Mouse (Mus musculus) myocyte (in vitro differentiated cells): Measurements from ENCODE around the gene Eid2b.

Experiments used
- E2F4 ChIP-seq: IDR thresholded peaks from one replicate; pipeline ENCODE4 v1.6.1; 2011; ENCODE audit warnings: mild to moderate bottlenecking, control low read depth, moderate library complexity; ENCODE audit not compliant: insufficient read depth
- POLR2A ChIP-seq: IDR thresholded peaks from one replicate; pipeline ENCODE4 v1.6.1; 2011; ENCODE audit warnings: low read depth, mild to moderate bottlenecking, control low read depth, moderate library complexity; ENCODE audit not compliant: insufficient read length
- USF1 ChIP-seq: IDR thresholded peaks from one replicate; pipeline ENCODE4 v1.6.1; 2011; ENCODE audit warnings: low read depth, mild to moderate bottlenecking, control low read depth, moderate library complexity

DNA sequence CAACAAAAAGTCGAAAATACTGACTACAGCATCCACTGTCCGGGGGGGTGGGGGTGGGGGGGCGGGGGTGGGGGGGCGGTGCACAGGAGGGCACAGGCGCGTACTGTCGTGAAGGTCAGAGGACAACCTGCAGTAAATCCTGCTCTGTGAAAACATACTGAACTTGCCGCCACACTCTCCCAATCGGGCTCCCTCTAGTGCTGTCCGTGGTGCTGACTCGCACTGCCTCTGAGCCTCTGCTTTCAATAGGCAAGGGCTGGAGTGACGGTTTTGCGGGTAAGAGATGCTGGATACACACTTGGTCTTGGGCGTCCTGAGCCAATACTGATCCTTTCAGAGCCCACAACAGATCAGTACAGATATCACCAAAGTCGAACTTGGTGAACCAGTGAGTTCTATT lies 13.8 kb upstream of the Eid2b start:
- no peak for TF ChIP-seq POLR2A
- TF ChIP-seq USF1, result no peak
- TF ChIP-seq E2F4, result no peak
